Mouse (Mus musculus): ENCODE results near the gene Pdx1.

- no peak for TF ChIP-seq CTCF (IDR thresholded peaks at IDR 0.05; ENCODE audit: insufficient read depth, low read length)
- TF ChIP-seq POLR2A (IDR thresholded peaks at IDR 0.05; ENCODE audit: borderline replicate concordance, extremely low read depth, low read depth, low read length), result no peak
These were observed 24.4 kb downstream of the Pdx1 start for GRCm38 (mm10) chr5:147294121-147294520.

Data from lung, adult 2 months (tissue).